Mouse (Mus musculus): ENCODE data around the gene Nufip2.

DNA sequence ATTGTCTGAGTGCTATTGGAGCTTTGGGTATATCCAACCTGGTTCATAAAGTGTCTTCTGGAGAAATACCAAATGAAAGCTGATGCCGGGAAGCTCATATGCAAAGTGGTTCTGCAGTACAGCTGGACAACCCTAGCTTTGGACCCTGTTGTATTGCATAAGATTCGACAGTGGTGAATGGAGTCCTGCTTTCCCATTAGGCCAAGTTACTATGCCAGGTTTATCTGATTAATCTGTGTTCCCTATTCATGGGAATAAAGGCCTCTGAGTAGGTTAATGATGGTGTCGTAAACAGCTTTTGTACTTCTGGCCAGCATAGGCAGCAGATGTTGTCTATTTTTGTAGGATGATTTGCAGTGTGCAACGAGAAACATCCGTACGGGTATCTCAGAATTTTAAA, 22.3 kb upstream of the Nufip2 start:
- TF ChIP-seq USF2 (IDR thresholded peaks at IDR 0.05; ENCODE audit: borderline replicate concordance in 1 of 2, insufficient read depth in 1 of 2, low read depth in 1 of 2, low read length in 2 of 2) (no peak), CTCF (IDR thresholded peaks at IDR 0.05 in 2 of 3, conservative IDR thresholded peaks at IDR 0.05 in 1 of 3; ENCODE audit: control insufficient read depth in 1 of 3, insufficient read depth in 1 of 3, low read depth in 2 of 3, low read length in 3 of 3, poor library complexity in 1 of 3, severe bottlenecking in 1 of 3) (no peak), TAL1 (IDR thresholded peaks at IDR 0.05; ENCODE audit: low read length) (no peak), ZC3H11A (IDR thresholded peaks at IDR 0.05; ENCODE audit: low read depth, low read length) (no peak), NRF1 (IDR thresholded peaks at IDR 0.05; ENCODE audit: insufficient read depth, low read depth, low read length, poor library complexity, severe bottlenecking) (no peak), CHD1 (IDR thresholded peaks at IDR 0.05; ENCODE audit: low read depth, low read length) (no peak), POLR2A (IDR thresholded peaks at IDR 0.05; ENCODE audit: control insufficient read depth in 1 of 2, insufficient read depth in 1 of 2, low read depth in 1 of 2, low read length in 2 of 2, poor library complexity in 1 of 2) (no peak)
